Mouse (Mus musculus): ENCODE results near the gene Rex1bd.

Rex1bd gene

DNA sequence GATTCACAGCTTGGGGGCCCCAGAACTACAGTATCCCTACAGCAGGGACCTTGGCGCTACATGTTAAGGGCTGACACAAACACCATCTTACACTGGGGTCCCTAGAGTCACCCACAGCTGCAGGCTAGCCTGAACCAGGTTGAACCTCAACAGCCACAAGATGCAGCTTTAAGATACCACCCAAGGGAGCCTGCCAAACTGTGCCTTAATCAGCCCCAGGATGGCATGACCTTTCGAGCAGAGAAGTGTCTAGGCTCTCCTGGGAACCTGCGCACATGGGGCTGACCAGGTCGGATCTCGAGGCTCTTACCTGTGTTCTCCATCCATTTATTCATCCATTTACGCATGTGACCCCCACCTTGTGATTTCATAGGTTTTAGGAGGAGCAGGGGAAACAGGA is 48.7 kb downstream of the Rex1bd start:
- no peak for DNase-seq (ENCODE audit: low read depth in 1 of 2, low spot score in 2 of 2)

DNA sequence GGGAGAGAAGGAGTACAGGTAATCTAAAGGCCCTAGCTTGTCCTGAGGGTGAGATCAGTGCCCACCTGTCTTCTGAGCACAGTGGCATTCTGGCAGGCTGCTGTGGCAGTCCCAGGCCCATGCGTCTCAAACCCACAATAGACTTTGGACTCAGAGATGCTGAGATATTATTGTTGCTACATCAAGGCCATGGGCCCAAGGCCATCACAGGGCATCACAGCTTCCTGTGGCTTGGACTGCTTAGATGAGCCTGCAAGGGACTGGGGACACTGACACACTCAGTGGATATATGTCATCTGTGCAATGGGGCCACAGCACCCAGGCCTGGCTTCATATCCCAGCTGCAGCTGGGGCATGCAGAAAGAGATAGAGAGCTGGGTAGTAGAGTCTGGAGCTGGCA is 49.6 kb downstream of the Rex1bd start:
- DNase-seq (ENCODE audit: low read depth in 1 of 2, low spot score in 2 of 2), result no peak

All from monocyte, adult 2 months (primary cell).